Mouse (Mus musculus): ENCODE data around the gene Atxn2l. TPM values are rescaled to one million over a fixed set of nuclear protein-coding genes. Genes with fewer than 3 reads are reported as not detected.

Gene Atxn2l
- total and polyA plus RNA-seq, 3 experiments: 32.0 to 843 (median 301) TPM

DNA sequence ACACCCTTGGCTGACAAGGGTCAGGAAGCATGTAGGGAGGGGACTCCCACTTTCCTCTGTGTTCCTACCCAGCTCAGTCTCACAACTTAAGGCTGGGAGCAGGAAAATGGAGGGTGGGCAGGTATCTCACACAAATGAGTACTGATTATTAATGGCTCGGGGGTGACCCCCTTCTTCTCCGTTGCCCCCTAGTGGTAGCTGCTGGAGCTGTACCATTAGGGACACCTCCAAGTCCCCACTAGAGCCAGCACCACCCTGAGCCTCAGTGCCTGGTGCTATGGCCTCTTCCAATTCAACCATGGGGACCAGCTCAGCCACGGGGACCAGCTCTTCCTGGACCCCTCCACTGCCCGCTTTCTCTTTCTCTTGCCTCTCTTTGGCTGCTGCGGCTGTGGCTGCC, 36.0 kb downstream of the Atxn2l start:
- H3K9me3 ChIP-seq (replicated peaks): no peaks in the 10 kb centered on the region
- H3K4me3 ChIP-seq (ENCODE audit: low read depth, low read length): no peak overlapping the region
- peaks cover 76% of the 10 kb centered on the region for H3K36me3 ChIP-seq (replicated peaks)
- H3K4me1 ChIP-seq (ENCODE audit: insufficient read depth, low read depth, low read length): peaks cover 58% of the 10 kb centered on the region
- ATAC-seq (ENCODE audit: extremely low read depth, insufficient number of reproducible peaks, low FRiP score, poor library complexity, severe bottlenecking): 0 out of 2 replicates have a peak, but pooled peaks have one; percentile 38
- H3K27me3 ChIP-seq (ENCODE audit: insufficient read depth, low read length): no peaks in the 10 kb centered on the region
- DNase-seq (ENCODE audit: low spot score): peak; percentile 67
- peak; percentile 78 for TF ChIP-seq CTCF (IDR thresholded peaks at IDR 0.05; ENCODE audit: low read depth, low read length)
- no peak for TF ChIP-seq POLR2AphosphoS5 (IDR thresholded peaks at IDR 0.05; ENCODE audit: insufficient replicate concordance, low read depth, low read length)

DNA sequence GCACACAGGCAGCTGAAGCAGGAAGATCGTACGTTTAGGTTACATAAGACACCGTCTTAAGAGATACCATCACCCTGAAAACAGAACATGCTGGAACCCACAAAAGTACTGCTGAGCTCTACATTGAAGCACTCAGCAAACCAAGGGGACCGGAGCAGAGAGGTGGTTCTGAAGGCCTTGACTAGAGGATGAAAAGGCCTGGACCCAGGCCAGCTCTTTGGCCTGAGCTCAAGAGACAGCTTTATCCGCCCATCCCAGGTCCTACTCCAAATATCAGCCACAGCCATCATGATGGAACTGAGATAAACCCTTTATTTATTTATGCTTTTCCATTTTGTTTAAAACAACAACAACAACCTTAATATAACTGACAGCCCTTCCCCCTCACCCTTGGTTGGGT, 36.5 kb downstream of the Atxn2l start:
- H3K27me3 ChIP-seq (ENCODE audit: insufficient read depth, low read length): no peaks in the 10 kb centered on the region
- H3K9me3 ChIP-seq (replicated peaks): no peaks in the 10 kb centered on the region
- no peak for DNase-seq (ENCODE audit: low spot score)
- H3K4me1 ChIP-seq (ENCODE audit: insufficient read depth, low read depth, low read length): peaks cover 52% of the 10 kb centered on the region
- peaks cover 71% of the 10 kb centered on the region for H3K36me3 ChIP-seq (replicated peaks)
- H3K4me3 ChIP-seq (ENCODE audit: low read depth, low read length): no peak overlapping the region
- no peak for TF ChIP-seq GATA1 (IDR thresholded peaks at IDR 0.05; ENCODE audit: borderline replicate concordance, low read length)
- no peak for TF ChIP-seq POLR2AphosphoS5 (IDR thresholded peaks at IDR 0.05; ENCODE audit: insufficient replicate concordance, low read depth, low read length)
- TF ChIP-seq TAL1 (conservative IDR thresholded peaks at IDR 0.05; ENCODE audit: low read depth, low read length): no peak
- no peak for TF ChIP-seq GATA2 (IDR thresholded peaks at IDR 0.05; ENCODE audit: borderline replicate concordance, low read depth, low read length)
- no peak for TF ChIP-seq CTCF (IDR thresholded peaks at IDR 0.05; ENCODE audit: low read depth, low read length)
- ATAC-seq (ENCODE audit: extremely low read depth, insufficient number of reproducible peaks, low FRiP score, poor library complexity, severe bottlenecking): no peak

DNA sequence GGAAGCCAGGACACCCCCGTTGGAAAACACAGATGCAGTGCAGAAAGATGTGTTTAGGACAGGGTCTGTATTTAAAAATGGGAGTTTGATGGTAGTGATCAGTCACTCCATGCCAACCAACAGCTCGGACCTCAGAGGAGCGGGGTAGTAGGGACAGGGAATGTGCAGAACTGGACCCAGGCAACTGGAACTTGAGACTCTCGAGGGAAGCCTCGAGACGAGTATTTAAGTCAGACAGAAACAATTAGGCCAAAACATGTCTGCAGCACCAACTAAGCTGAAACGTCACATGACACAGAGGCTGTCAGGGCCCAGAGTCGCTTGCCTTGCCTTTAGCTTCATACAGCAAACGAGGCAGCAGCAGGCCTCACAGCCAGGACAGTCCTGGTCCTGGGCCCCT, 37.1 kb downstream of the Atxn2l start:
- H3K4me1 ChIP-seq (ENCODE audit: insufficient read depth, low read depth, low read length): peaks cover 46% of the 10 kb centered on the region
- TF ChIP-seq GATA1 (IDR thresholded peaks at IDR 0.05; ENCODE audit: borderline replicate concordance, low read length) (no peak), TAL1 (conservative IDR thresholded peaks at IDR 0.05; ENCODE audit: low read depth, low read length) (no peak), GATA2 (IDR thresholded peaks at IDR 0.05; ENCODE audit: borderline replicate concordance, low read depth, low read length) (no peak), POLR2AphosphoS5 (IDR thresholded peaks at IDR 0.05; ENCODE audit: insufficient replicate concordance, low read depth, low read length) (no peak), CTCF (IDR thresholded peaks at IDR 0.05; ENCODE audit: low read depth, low read length) (no peak)
- DNase-seq (ENCODE audit: low spot score): no peak
- ATAC-seq (ENCODE audit: extremely low read depth, insufficient number of reproducible peaks, low FRiP score, poor library complexity, severe bottlenecking): no peak
- peaks cover 65% of the 10 kb centered on the region for H3K36me3 ChIP-seq (replicated peaks)
- H3K4me3 ChIP-seq (ENCODE audit: low read depth, low read length): no peak overlapping the region
- H3K27me3 ChIP-seq (ENCODE audit: insufficient read depth, low read length): peaks cover 5% of the 10 kb centered on the region
- H3K9me3 ChIP-seq (replicated peaks): no peaks in the 10 kb centered on the region

DNA sequence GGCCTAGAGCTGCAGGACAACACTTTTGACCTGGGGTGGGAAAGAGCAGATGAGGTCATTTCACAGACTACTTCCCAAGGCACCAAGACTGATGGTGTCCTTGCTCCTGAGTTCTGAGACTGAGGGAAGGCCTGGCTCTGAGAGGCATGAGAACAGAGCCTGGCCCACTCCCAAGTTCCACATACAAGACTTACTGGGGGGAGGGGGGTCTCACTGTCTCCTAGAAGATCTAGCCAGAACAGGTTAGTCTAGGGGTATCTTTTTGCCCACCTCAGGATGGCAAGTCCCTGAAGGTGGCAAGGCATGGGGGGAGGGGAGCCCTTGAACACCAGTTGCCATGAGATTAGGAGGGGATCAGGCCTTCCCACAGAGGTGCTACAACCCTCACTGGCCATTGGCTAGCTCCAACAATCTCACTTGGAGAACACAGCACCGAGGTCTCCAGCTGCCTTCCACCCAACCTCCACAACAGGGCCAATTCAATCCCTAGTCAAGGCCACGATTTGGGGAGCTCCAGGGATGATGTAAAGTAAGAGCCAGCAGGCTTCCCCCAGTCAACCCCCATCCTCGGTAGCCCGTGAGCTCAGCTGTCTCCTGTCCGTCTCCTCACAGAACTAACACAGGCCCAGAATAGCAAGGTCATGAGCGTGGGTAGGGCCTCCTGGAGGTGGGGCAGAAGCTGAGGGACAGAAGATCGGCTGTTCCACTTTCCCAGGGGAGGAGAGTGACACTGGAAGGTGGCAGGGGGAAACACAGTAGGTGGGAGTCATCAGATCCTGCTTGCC, 37.8 kb downstream of the Atxn2l start:
- Histone ChIP-seq H3K9me3 (replicated peaks) (no peaks in the 10 kb centered on the region), H3K4me1 (ENCODE audit: insufficient read depth, low read depth, low read length) (peaks cover 45% of the 10 kb centered on the region), H3K36me3 (replicated peaks) (peaks cover 59% of the 10 kb centered on the region), H3K4me3 (ENCODE audit: low read depth, low read length) (no peak overlapping the region), H3K27me3 (ENCODE audit: insufficient read depth, low read length) (peaks cover 12% of the 10 kb centered on the region)
- no peak for DNase-seq (ENCODE audit: low spot score)
- ATAC-seq (ENCODE audit: extremely low read depth, insufficient number of reproducible peaks, low FRiP score, poor library complexity, severe bottlenecking): no peak
- no peak for TF ChIP-seq GATA2 (IDR thresholded peaks at IDR 0.05; ENCODE audit: borderline replicate concordance, low read depth, low read length)
- no peak for TF ChIP-seq POLR2AphosphoS5 (IDR thresholded peaks at IDR 0.05; ENCODE audit: insufficient replicate concordance, low read depth, low read length)
- TF ChIP-seq CTCF (IDR thresholded peaks at IDR 0.05; ENCODE audit: low read depth, low read length): no peak
- TF ChIP-seq TAL1 (conservative IDR thresholded peaks at IDR 0.05; ENCODE audit: low read depth, low read length): no peak
- TF ChIP-seq GATA1 (IDR thresholded peaks at IDR 0.05; ENCODE audit: borderline replicate concordance, low read length): no peak

DNA sequence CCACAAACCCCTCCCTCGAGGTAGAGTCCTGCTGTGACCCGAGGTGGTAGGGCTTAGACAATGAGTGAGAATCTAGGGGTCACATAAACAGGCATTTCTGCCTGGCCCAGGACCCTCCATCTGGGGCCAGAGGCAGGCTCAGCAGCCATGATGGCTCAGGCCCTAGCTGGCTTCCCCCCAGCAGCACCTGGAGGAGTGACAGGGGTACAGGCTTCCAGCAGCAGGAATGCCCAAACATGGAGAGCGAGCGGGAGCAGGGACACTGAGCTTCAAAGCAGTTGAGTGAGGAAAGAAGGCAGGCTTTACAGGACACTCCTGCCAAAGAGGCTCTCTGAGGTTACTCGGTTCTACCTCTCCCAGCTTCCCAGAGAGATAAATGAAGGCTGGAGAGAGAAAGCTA, 38.4 kb downstream of the Atxn2l start:
- no peak overlapping the region for H3K4me3 ChIP-seq (ENCODE audit: low read depth, low read length)

DNA sequence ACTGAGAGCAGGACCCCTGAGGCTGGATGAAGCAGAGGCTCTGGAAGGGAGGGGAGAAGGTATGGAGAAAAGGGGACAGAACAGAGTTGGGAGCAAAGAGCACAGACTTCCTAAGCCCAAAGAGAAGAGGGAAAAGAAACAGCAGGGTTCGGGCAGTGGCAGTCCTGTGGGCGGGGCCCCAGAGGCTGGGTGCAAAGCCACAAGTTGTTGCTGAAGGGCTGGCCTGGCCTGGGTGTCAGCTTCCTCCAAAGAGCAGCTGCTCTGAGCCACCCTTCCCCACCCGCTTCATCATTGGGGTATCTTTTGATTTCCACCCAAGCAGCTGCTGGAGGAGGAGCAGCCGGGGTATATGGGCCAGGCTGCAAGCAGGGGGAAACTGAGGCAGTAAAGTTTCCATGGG, 39.1 kb downstream of the Atxn2l start:
- H3K4me1 ChIP-seq (ENCODE audit: insufficient read depth, low read depth, low read length): peaks cover 43% of the 10 kb centered on the region
- no peak overlapping the region; the same call in 1 of the 2 replicates for H3K4me3 ChIP-seq (ENCODE audit: low read depth, low read length)
- TF ChIP-seq GATA1 (IDR thresholded peaks at IDR 0.05; ENCODE audit: borderline replicate concordance, low read length) (no peak), CTCF (IDR thresholded peaks at IDR 0.05; ENCODE audit: low read depth, low read length) (no peak), POLR2AphosphoS5 (IDR thresholded peaks at IDR 0.05; ENCODE audit: insufficient replicate concordance, low read depth, low read length) (no peak), TAL1 (conservative IDR thresholded peaks at IDR 0.05; ENCODE audit: low read depth, low read length) (no peak), GATA2 (IDR thresholded peaks at IDR 0.05; ENCODE audit: borderline replicate concordance, low read depth, low read length) (no peak)
- peak; percentile 50 for DNase-seq (ENCODE audit: low spot score)
- H3K36me3 ChIP-seq (replicated peaks): peaks cover 46% of the 10 kb centered on the region
- peaks cover 24% of the 10 kb centered on the region for H3K27me3 ChIP-seq (ENCODE audit: insufficient read depth, low read length)
- no peaks in the 10 kb centered on the region for H3K9me3 ChIP-seq (replicated peaks)
- no peak for ATAC-seq (ENCODE audit: extremely low read depth, insufficient number of reproducible peaks, low FRiP score, poor library complexity, severe bottlenecking)

More for the DNA sequence above, 38.4 kb downstream of the Atxn2l start:
- no peak for ATAC-seq (ENCODE audit: extremely low read depth, insufficient number of reproducible peaks, low FRiP score, poor library complexity, severe bottlenecking)
- peaks cover 53% of the 10 kb centered on the region for H3K36me3 ChIP-seq (replicated peaks)
- TF ChIP-seq GATA2 (IDR thresholded peaks at IDR 0.05; ENCODE audit: borderline replicate concordance, low read depth, low read length): no peak
- TF ChIP-seq POLR2AphosphoS5 (IDR thresholded peaks at IDR 0.05; ENCODE audit: insufficient replicate concordance, low read depth, low read length): no peak
- no peak for TF ChIP-seq GATA1 (IDR thresholded peaks at IDR 0.05; ENCODE audit: borderline replicate concordance, low read length)
- no peak for TF ChIP-seq TAL1 (conservative IDR thresholded peaks at IDR 0.05; ENCODE audit: low read depth, low read length)
- TF ChIP-seq CTCF (IDR thresholded peaks at IDR 0.05; ENCODE audit: low read depth, low read length): no peak
- no peak for DNase-seq (ENCODE audit: low spot score)
- H3K27me3 ChIP-seq (ENCODE audit: insufficient read depth, low read length): peaks cover 17% of the 10 kb centered on the region
- peaks cover 43% of the 10 kb centered on the region for H3K4me1 ChIP-seq (ENCODE audit: insufficient read depth, low read depth, low read length)
- no peaks in the 10 kb centered on the region for H3K9me3 ChIP-seq (replicated peaks)
